Mouse (Mus musculus) myocyte (in vitro differentiated cells): ENCODE measurements around the gene Fgfbp3.

ENCODE experiments used
- CEBPB ChIP-seq: IDR thresholded peaks from 2 replicates; pipeline ENCODE4 v1.6.1; 2011; ENCODE audit warnings: mild to moderate bottlenecking, moderate library complexity; ENCODE audit not compliant: poor library complexity, insufficient read depth, severe bottlenecking
- E2F4 ChIP-seq: IDR thresholded peaks from one replicate; pipeline ENCODE4 v1.6.1; 2011; ENCODE audit warnings: mild to moderate bottlenecking, control low read depth, moderate library complexity; ENCODE audit not compliant: insufficient read depth
- MAX ChIP-seq: IDR thresholded peaks from one replicate; pipeline ENCODE4 v1.6.1; 2011; ENCODE audit warnings: low read depth, mild to moderate bottlenecking, control low read depth
- MYOD1 ChIP-seq, 3 experiments: IDR thresholded peaks; one replicate each; pipeline ENCODE4 v1.6.1; 2011; ENCODE audit warnings: control low read depth in 2 of 3, low read depth in 2 of 3, mild to moderate bottlenecking in 2 of 3, moderate library complexity in 1 of 3; ENCODE audit not compliant: insufficient read length in 2 of 3, control insufficient read depth in 1 of 3
- POLR2A ChIP-seq: IDR thresholded peaks from one replicate; pipeline ENCODE4 v1.6.1; 2011; ENCODE audit warnings: low read depth, mild to moderate bottlenecking, control low read depth, moderate library complexity; ENCODE audit not compliant: insufficient read length
- POLR2AphosphoS2 ChIP-seq: IDR thresholded peaks from one replicate; pipeline ENCODE4 v1.6.1; 2011; ENCODE audit warnings: low read depth, control low read depth; ENCODE audit not compliant: insufficient read length
- REST ChIP-seq: IDR thresholded peaks from one replicate; pipeline ENCODE4 v1.6.1; 2011; ENCODE audit warnings: mild to moderate bottlenecking, control low read depth, moderate library complexity; ENCODE audit not compliant: insufficient read depth, insufficient read length
- SRF ChIP-seq: IDR thresholded peaks from one replicate; pipeline ENCODE4 v1.6.1; 2011; ENCODE audit warnings: low read depth; ENCODE audit not compliant: control insufficient read depth, insufficient read length
- TCF12 ChIP-seq: IDR thresholded peaks from one replicate; pipeline ENCODE4 v1.6.1; 2011; ENCODE audit warnings: mild to moderate bottlenecking, control low read depth; ENCODE audit not compliant: poor library complexity, insufficient read depth, severe bottlenecking
- TCF3 ChIP-seq: IDR thresholded peaks from one replicate; pipeline ENCODE4 v1.6.1; 2011; ENCODE audit warnings: low read depth, control low read depth; ENCODE audit not compliant: insufficient read length
- USF1 ChIP-seq: IDR thresholded peaks from one replicate; pipeline ENCODE4 v1.6.1; 2011; ENCODE audit warnings: low read depth, mild to moderate bottlenecking, control low read depth, moderate library complexity

GRCm38 (mm10) chr19:36886316-36886715 lies 33.1 kb downstream of the Fgfbp3 start:
- no peak for TF ChIP-seq MAX
- TF ChIP-seq POLR2A, result no peak
- no peak for TF ChIP-seq USF1
- no peak for TF ChIP-seq TCF12
- no peak for TF ChIP-seq REST
- no peak for TF ChIP-seq CEBPB
- TF ChIP-seq TCF3, result no peak
- no peak for TF ChIP-seq MYOD1 (IDR thresholded peaks at IDR 0.05; ENCODE audit: control insufficient read depth in 1 of 3, insufficient read length in 2 of 3, low read depth in 2 of 3)
- TF ChIP-seq E2F4, result no peak
- TF ChIP-seq POLR2AphosphoS2, result no peak
- TF ChIP-seq SRF, result no peak
